Mouse (Mus musculus) sigmoid colon, adult 10 weeks (tissue): ENCODE measurements around the gene Stx4a. TPM values are rescaled to one million over a fixed set of nuclear protein-coding genes. Genes with fewer than 3 reads are reported as not detected.

Experiments
- polyA plus RNA-seq: library from polyadenylated mRNA; stranded (reverse); fragments of 350-450 nt; fragmentation: Illumina TruSeq; extraction: RNeasy Lipid Tissue Mini Kit (QIAGEN cat#74804); gene quantifications from one replicate; pipeline ENCODE4 v1.2.3, GENCODE M21; 2014; ENCODE audit warnings: low read depth, low replicate concordance

Gene Stx4a
- polyA plus RNA-seq: 17.9 TPM

DNA sequence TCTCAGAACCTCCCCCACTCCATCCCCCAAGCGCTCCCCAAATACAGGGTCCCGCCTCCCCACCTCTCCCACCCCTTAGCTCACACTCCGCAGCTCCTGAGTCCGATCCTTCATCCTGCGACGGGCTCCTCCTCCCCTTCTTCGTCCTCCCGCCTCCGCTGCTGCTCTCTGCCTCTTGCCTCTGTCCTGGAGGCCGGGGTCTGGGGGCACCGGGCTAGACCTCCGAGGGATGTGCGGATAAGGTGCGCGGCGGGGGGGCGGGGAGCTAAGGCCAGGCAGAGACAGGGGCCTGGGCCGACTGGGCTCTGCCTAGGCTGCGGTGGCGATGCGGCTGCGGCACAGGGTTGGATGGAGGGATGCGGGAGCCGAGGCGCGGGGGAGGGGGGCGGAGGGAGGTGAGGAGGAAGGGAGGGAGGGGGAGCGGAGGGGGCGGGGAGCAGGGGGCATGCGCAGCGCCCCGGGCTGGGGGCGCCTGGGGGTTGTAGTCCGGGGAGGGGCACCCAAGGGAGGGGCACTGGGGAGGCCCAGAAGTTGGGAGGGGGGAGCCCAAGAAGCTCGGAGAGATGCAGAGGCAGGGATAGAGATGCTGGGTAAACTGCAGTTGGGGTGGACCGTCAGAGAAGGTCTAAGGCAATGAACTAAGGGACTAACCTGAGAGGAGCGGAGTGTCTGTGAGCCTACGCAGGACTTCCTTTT is at the start of gene Stx4a, which contains the start of gene Stx1b:
TSS of gene Stx4a (plus strand) at position 119 of the 696 bp plus-strand sequence.
TSS of gene Stx1b (minus strand) at position 374 of the 696 bp plus-strand sequence.

DNA sequence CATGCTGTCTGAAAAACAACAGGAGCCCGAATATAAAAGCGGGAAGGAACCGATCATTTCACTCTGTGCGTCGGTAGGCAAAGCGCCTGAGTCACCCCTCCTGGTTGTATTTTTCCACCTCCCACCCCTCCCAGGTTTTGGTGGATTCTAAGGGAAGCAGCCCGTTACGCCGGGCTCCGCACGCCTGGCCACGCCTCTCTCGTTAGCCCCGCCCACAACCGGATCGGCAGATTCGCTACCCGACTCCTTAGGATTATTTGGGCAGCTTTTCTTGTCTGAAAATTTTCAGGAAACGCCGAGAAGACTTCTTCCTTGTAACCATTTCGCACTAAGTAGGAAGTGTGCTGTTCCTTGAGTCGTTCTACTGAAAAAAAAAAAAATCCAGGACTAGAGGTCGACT is 47.7 kb upstream of the Stx4a start, which contains the start of gene Setd1a:
TSS of gene Setd1a (plus strand) at position 245 of the 400 bp plus-strand sequence.

DNA sequence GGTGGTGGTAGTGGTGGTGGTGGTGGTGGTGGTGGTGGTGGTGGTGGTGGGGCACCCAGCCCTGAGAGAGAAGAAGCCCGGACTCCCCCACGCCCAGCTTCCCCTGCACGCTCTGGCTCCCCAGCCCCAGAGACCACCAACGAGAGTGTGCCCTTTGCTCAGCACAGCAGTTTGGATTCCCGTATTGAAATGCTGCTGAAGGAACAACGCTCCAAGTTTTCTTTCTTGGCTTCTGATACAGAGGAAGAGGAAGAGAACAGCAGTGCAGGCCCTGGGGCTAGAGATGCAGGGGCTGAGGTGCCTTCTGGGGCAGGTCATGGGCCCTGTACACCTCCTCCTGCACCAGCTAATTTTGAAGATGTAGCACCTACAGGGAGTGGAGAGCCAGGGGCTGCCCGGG is 38.8 kb upstream of the Stx4a start, which contains the start of gene Gm49388:
TSS of gene Gm49388 (plus strand) at position 301 of the 400 bp plus-strand sequence.

DNA sequence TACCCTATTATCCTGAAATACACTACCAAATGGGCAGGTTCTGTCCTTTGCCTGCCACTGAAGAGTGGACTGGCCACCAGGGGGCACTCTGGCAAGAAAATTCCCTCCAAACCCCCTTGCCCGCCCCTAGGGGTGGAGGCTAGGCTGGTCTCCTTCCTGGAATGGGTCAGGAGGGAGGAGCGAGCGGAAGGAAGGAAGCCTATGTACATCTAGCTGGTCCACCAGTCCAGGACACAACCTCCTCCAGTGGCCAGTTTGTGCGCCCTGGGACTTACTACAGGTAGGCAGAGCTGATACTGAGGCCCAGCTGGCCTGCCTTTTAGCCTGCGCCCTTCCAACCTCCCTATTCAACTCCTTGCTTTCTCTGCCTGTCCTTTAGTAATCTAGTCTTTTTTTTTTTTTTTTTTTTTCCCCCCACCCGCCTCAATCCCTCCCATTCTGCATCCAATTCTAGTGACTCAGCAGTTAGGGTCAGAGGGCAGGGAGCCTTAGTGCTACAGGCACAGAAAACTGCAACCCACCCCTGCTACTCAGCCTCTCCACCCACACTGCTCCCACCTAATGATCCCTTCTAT is 23.6 kb upstream of the Stx4a start, which contains the start of gene Hsd3b7:
TSS of gene Hsd3b7 (plus strand) at position 170 of the 575 bp plus-strand sequence.

DNA sequence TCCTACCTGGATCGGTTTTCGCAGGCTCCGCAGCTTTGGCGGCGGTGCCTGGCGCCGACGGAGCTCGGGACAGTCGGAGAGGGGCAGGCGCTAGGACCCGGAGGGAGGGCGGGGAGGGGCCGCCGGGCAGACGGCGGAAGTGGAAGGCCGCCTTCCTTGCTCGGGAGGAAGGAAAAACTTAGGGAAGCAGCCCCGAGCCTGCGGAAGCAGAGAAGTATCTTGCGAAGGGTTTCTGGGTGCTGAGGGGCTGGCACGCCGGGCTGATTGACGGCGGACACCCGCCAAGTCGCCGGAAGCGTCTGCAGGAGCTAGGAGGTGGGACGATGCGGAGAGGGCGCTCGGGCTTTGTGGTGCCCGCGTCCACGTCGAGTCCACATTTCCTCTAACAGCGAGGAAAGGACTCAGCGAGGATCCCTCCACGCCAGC is 52.0 kb downstream of the Stx4a start, which contains the start of gene Zfp646:
TSS of gene Zfp646 (plus strand) at position 181 of the 426 bp plus-strand sequence.

DNA sequence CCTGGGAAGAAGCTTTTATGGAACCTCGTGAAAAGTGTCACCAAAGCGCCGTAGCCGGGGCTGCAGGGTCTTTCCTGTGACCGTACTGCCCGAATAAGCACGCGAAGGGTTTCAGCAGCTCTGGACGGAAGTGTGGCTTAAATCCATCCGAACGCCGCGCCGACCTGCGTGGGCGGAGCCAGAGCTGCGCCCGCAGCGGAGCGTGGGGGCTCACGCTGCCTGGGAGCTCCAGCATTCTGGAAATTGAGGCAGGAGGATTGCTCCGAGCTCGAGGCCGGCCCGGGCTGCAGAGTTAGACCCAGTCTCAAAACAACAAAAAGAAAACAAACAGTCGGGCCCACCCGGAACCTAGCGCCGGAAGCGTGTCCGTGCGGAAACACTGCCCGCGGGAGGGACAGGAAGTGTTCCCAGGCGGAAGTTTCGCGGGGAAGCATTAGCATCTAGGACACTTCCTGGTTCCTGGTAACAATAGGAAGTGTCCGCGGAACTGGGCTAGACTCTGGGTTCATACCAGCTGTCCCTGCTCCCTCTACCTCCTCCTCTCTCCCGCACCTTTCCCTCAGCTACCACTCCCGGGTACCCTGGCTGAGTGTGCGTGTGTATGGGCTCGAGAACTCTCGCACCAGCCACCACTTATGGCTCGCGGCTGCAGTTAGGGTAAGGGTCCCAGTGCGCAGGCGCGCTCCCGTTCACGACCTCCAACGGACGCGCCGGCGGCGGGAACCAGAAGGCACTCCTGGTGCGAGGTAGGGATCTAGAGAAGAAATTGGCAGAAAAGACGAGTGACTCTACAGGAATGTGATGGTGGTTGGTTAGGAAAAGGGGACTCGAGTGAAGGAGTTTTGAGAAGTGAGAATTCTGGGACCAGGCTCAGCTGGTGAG is 52.6 kb downstream of the Stx4a start, which contains the start of gene Zfp668:
TSS of gene Zfp668 (minus strand) at position 362 of the 882 bp plus-strand sequence.

DNA sequence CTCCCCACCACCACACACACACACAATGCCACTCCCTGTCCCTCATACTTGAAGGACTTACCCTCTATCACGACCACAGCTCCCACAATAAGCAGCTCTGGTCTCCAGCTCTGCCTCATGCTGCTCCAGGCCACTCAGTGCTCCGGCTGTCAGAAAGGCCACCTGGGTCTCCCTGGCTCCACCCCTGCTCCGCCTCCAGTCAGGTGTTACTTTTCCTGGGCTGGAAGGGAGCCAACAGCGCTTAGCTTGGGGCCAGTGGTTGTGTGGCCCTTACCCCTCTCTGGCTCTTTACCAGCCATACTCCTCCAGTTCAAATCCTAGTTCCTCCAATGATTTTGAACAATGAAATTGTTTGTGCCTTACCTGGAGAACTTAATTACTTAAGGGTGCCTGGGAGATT is 66.7 kb downstream of the Stx4a start, which contains the start of gene Prss53:
TSS of gene Prss53 (minus strand) at position 173 of the 400 bp plus-strand sequence.

DNA sequence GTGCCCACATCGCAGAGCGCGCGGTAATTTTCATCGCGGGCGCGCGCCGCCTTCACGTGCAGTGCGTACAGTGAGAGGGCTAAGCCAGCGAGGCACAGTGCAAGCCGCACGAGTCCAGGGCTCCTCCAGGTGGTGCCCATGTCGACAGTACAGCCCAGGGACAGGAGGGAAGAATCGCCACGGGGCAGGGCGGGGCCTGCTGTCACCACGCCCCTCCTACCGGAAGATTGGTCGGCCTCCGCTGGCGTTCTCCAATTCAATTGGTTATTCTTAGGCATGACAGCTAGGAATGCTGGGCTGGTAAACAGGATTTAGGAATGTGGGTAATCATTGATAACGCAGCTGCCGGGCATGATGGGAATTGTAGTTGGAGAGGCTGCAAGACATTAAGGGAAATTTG is 71.3 kb downstream of the Stx4a start, which contains the start of the genes Gm21974 and Vkorc1:
TSS of gene Gm21974 (minus strand) at position 13 of the 400 bp plus-strand sequence.
TSS of gene Vkorc1 (minus strand) at position 176 of the 400 bp plus-strand sequence.

Other genes starting within 250 kb of the Stx4a start
- gene Ccdc189, start 235.7 kb upstream of the Stx4a start, polyA plus RNA-seq: not detected
- 2.1 TPM for gene Rnf40, start 235.5 kb upstream of the Stx4a start, polyA plus RNA-seq
- 6.8 TPM for gene Zfp629, start 208.5 kb upstream of the Stx4a start, polyA plus RNA-seq
- gene Bcl7c, start 115.4 kb upstream of the Stx4a start, polyA plus RNA-seq: 1.0 TPM
- gene Ctf1, start 111.6 kb upstream of the Stx4a start, polyA plus RNA-seq: 2.8 TPM
- gene Ctf2, start 92.1 kb upstream of the Stx4a start, polyA plus RNA-seq: not detected
- 1.2 TPM for gene Fbxl19, start 79.8 kb upstream of the Stx4a start, polyA plus RNA-seq
- 3.5 TPM for gene Orai3, start 54.5 kb upstream of the Stx4a start, polyA plus RNA-seq
- gene Setd1a, start 47.6 kb upstream of the Stx4a start, polyA plus RNA-seq: 7.0 TPM
- gene Gm49388, start 38.7 kb upstream of the Stx4a start, polyA plus RNA-seq: not detected
- gene Hsd3b7, start 23.7 kb upstream of the Stx4a start, polyA plus RNA-seq: 16.0 TPM
- 0.60 TPM for gene Stx1b, start 255 bp downstream of the Stx4a start, polyA plus RNA-seq
- 11.1 TPM for gene Zfp646, start 51.9 kb downstream of the Stx4a start, polyA plus RNA-seq
- gene Zfp668, start 52.5 kb downstream of the Stx4a start, polyA plus RNA-seq: 1.7 TPM
- gene Prss53, start 66.7 kb downstream of the Stx4a start, polyA plus RNA-seq: not detected
- gene Gm21974, start 71.2 kb downstream of the Stx4a start, polyA plus RNA-seq: not detected
- gene Vkorc1, start 71.3 kb downstream of the Stx4a start, polyA plus RNA-seq: 26.8 TPM
- 2.8 TPM for gene Bckdk, start 79.8 kb downstream of the Stx4a start, polyA plus RNA-seq
- 10.2 TPM for gene Kat8, start 88.2 kb downstream of the Stx4a start, polyA plus RNA-seq
- 1.0 TPM for gene Prss8, start 105.8 kb downstream of the Stx4a start, polyA plus RNA-seq
- not detected for gene Prss36, start 122.4 kb downstream of the Stx4a start, polyA plus RNA-seq
- gene Fus, start 143.2 kb downstream of the Stx4a start, polyA plus RNA-seq: 788 TPM
- 99.2 TPM for gene Pycard, start 169.6 kb downstream of the Stx4a start, polyA plus RNA-seq
- 0.91 TPM for gene Trim72, start 179.7 kb downstream of the Stx4a start, polyA plus RNA-seq
- 10.1 TPM for gene Itgam, start 238.3 kb downstream of the Stx4a start, polyA plus RNA-seq
- gene Gm49368, start 238.4 kb downstream of the Stx4a start, polyA plus RNA-seq: not detected